Mouse (Mus musculus): ENCODE results near the gene Ttf2. TPM values are rescaled to one million over a fixed set of nuclear protein-coding genes. Genes with fewer than 3 reads are reported as not detected.

The Ttf2 gene
- total and polyA plus RNA-seq, 2 experiments from 2014 or later: 1.5 to 3.6 TPM

DNA sequence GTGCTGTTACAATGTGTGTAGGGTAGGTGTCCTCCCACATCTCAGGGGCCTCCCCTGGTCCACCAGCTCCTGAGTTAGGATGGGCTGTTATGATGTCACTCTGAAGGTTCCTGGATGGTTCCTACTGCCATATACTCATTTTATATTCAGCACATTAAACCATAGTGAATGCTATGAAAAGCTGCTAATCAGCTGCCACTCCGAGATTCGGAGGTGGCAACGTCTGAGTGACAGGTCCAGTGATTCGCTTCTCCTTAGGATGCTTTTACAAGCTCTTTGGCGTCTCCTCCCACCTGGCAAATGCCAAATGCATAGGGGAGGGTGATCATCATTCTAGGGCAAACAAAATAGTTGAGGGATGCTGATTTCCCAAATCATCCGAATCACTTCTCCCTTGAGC is 74.0 kb downstream of the Ttf2 start:
- Histone ChIP-seq H3K27me3 (ENCODE audit: insufficient read depth, low read length) (no peaks in the 10 kb centered on the region), H3K9ac (replicated peaks; ENCODE audit: low read length, poor library complexity, severe bottlenecking) (no peak overlapping the region), H3K4me2 (ENCODE audit: low read depth, low read length, poor library complexity, severe bottlenecking) (no peak overlapping the region), H3K9me3 (ENCODE audit: low read length) (no peaks in the 10 kb centered on the region), H3K4me1 (ENCODE audit: insufficient read depth, low read length) (no peaks in the 10 kb centered on the region), H3K4me3 (ENCODE audit: low read depth, low read length) (no peak overlapping the region), H3K36me3 (ENCODE audit: insufficient read depth, low read length) (no peaks in the 10 kb centered on the region), H3K27ac (ENCODE audit: low read depth, low read length) (no peak overlapping the region)
- DNase-seq (ENCODE audit: low spot score): no peak
- WGBS: 55% methylated on average over 6 of the region's 6 CpGs
- no peak for ATAC-seq (ENCODE audit: low FRiP score)
- TF ChIP-seq CTCF (IDR thresholded peaks at IDR 0.05): no peak

DNA sequence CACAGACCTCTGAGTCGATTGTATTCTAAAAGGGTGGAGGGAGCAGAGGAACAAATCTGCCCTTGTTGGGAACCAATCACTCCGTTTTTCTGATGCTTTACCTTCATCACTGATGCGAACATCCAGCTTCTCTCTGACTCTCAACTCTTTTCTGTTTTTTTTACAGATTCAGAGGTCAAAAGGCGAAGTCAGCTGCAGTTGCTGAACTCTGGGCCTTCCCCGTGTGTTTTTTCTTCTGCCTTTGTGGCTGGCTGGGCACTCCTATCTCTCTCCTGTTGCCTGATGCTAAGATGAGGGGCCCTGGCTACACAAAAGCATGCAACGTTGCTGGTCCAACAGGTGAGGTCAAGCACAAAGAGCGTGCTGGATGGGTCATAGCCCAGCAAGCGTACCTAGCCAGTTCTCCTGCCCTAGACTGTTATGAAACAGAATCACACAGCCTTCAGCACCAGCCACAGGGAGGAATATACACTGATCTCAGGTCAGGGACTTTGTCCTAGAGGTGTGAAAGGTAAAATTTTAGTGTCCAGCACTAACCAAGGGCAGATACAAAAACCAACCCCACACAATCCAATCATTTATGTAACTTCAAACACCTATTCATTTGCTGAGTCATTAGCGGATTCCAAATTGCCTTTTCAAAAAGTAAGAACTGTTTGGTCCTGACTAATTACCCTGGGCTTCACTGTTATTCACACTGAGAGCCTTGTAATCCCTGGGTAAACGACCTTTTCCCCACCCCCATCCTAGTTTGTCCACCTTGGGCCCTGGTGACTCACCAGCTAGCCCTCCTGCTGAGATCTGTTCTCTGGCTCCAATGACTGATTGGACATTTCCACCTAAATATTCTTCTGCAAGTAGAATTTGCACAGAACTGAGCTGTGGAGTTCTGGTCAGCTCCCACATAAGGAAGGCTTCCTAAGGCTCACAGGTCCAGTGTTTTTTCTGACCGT is 76.8 kb downstream of the Ttf2 start:
- H3K4me2 ChIP-seq (ENCODE audit: low read depth, low read length, poor library complexity, severe bottlenecking): no peak overlapping the region
- H3K4me3 ChIP-seq (ENCODE audit: low read depth, low read length): no peak overlapping the region
- 72% methylated on average over 11 of the region's 11 CpGs for whole genome bisulfite sequencing
- no peaks in the 10 kb centered on the region for H3K9me3 ChIP-seq (ENCODE audit: low read length)
- H3K9ac ChIP-seq (replicated peaks; ENCODE audit: low read length, poor library complexity, severe bottlenecking): no peak overlapping the region
- H3K27me3 ChIP-seq (ENCODE audit: insufficient read depth, low read length): no peaks in the 10 kb centered on the region
- ATAC-seq (ENCODE audit: low FRiP score) (no peak), DNase-seq (ENCODE audit: low spot score) (no peak)
- no peak for TF ChIP-seq CTCF (IDR thresholded peaks at IDR 0.05)
- no peaks in the 10 kb centered on the region for H3K36me3 ChIP-seq (ENCODE audit: insufficient read depth, low read length)
- no peaks in the 10 kb centered on the region for H3K4me1 ChIP-seq (ENCODE audit: insufficient read depth, low read length)
- no peak overlapping the region for H3K27ac ChIP-seq (ENCODE audit: low read depth, low read length)

DNA sequence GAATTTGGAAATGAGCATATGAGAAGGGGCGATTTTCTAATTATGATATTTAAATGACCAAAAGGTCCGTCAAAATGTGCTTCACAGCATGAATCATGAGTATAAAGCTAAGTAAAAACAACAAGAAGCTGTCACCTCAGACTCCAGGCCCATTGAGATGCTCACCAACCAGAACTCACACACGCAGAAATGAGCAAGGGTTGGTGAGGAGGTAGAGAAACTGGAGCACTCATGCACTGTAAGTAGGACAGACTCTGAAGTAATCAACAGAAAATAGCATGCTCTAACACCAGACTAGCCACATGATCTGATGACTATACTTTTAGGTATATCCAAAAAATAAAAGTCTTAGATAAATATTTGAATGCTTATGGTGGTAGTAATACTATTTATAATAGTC is 79.1 kb downstream of the Ttf2 start:
- no peak for ATAC-seq (ENCODE audit: low FRiP score)

DNA sequence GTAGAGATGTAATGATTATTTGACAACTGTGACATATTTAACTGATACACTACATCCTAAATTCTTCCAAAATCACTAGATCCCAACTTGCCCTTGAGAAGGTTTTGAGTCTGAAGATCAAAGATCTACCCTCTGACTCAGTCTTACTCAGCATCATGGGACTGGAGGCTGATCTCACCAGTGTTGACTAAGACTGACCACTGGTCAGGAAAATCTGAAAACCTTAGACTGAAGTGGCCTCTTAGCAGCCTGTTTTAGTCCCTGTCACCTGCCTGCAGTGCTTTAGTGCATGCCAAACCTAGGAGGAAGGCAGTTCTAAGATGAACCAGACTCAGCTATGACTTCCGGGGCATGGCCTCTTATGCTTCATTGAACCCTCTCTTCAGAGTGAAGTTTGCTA is 80.2 kb downstream of the Ttf2 start:
- ATAC-seq (ENCODE audit: low FRiP score) (no peak), DNase-seq (ENCODE audit: low spot score) (no peak)
- Histone ChIP-seq H3K4me1 (ENCODE audit: insufficient read depth, low read length) (no peaks in the 10 kb centered on the region), H3K9ac (replicated peaks; ENCODE audit: low read length, poor library complexity, severe bottlenecking) (no peak overlapping the region), H3K27me3 (ENCODE audit: insufficient read depth, low read length) (no peaks in the 10 kb centered on the region), H3K36me3 (ENCODE audit: insufficient read depth, low read length) (no peaks in the 10 kb centered on the region), H3K4me2 (ENCODE audit: low read depth, low read length, poor library complexity, severe bottlenecking) (no peak overlapping the region), H3K4me3 (ENCODE audit: low read depth, low read length) (no peak overlapping the region), H3K9me3 (ENCODE audit: low read length) (no peaks in the 10 kb centered on the region), H3K27ac (ENCODE audit: low read depth, low read length) (no peak overlapping the region)
- no peak for TF ChIP-seq CTCF (IDR thresholded peaks at IDR 0.05)
- 87% methylated on average over 1 of the region's 1 CpGs for WGBS

More for the DNA sequence above, 79.1 kb downstream of the Ttf2 start:
- DNase-seq (ENCODE audit: low spot score): no peak
- 90% methylated on average over 3 of the region's 3 CpGs for WGBS
- H3K27me3 ChIP-seq (ENCODE audit: insufficient read depth, low read length): no peaks in the 10 kb centered on the region
- no peak for TF ChIP-seq CTCF (IDR thresholded peaks at IDR 0.05)
- no peak overlapping the region for H3K4me3 ChIP-seq (ENCODE audit: low read depth, low read length)
- H3K36me3 ChIP-seq (ENCODE audit: insufficient read depth, low read length): no peaks in the 10 kb centered on the region
- H3K9ac ChIP-seq (replicated peaks; ENCODE audit: low read length, poor library complexity, severe bottlenecking): no peak overlapping the region
- no peak overlapping the region for H3K27ac ChIP-seq (ENCODE audit: low read depth, low read length)
- H3K9me3 ChIP-seq (ENCODE audit: low read length): no peaks in the 10 kb centered on the region
- no peak overlapping the region for H3K4me2 ChIP-seq (ENCODE audit: low read depth, low read length, poor library complexity, severe bottlenecking)
- no peaks in the 10 kb centered on the region for H3K4me1 ChIP-seq (ENCODE audit: insufficient read depth, low read length)

Other genes with a start within 250 kb of the Ttf2 start
- gene Vtcn1, start 144.2 kb downstream of the Ttf2 start, total RNA-seq (2014; rRNA removed): not detected in 2 replicates
- gene Vtcn1, start 144.2 kb downstream of the Ttf2 start, polyA plus RNA-seq (2015; fragmentation: Nextera tagmentation; extraction: Ambion mirVana): not detected in 2 replicates
- gene Trim45, start 47.5 kb downstream of the Ttf2 start, total RNA-seq (2014; rRNA removed): 6.7 and 8.9 TPM in 2 replicates
- 5.1 and 5.8 TPM in 2 replicates for gene Trim45, start 47.5 kb downstream of the Ttf2 start, polyA plus RNA-seq (2015; fragmentation: Nextera tagmentation; extraction: Ambion mirVana)
- 0.44 TPM in 1 of 2 replicates, not detected in the other for gene Cd101, start 59.9 kb upstream of the Ttf2 start, total RNA-seq (2014; rRNA removed)
- gene Cd101, start 59.9 kb upstream of the Ttf2 start, polyA plus RNA-seq (2015; fragmentation: Nextera tagmentation; extraction: Ambion mirVana): 0.07 TPM in 1 of 2 replicates, not detected in the other
- 53.9 and 58.5 TPM in 2 replicates for gene Ptgfrn, start 140.6 kb upstream of the Ttf2 start, total RNA-seq (2014; rRNA removed)
- gene Ptgfrn, start 140.6 kb upstream of the Ttf2 start, polyA plus RNA-seq (2015; fragmentation: Nextera tagmentation; extraction: Ambion mirVana): 3.7 and 3.8 TPM in 2 replicates

Data from midbrain, postnatal 0 days (tissue).